Comparison of ENCODE assay signal across 8 mouse cellular contexts in the genomic region with DNA sequence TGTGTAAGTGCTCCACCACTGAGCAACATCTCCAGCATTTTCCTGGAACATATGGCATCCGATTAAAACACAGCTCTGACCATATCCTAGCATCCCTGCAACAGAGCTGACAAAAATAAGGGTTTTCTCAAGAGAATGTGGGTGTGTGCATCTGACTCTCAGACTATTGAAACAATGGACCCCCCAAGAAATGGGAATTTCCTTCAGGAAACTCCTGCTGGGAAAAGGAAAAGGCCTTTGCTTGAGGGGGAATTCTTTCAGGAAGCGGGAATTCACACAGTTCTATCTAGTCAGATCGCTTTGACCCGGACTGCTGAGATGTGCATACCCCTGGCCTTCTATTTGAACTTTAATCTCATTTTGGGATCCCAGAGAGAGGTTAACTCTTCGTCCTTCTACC. TPM values are rescaled to one million over a fixed set of nuclear protein-coding genes. Genes with fewer than 3 reads are reported as not detected.
DNase-seq lines count a peak whose midpoint lies in the region; ATAC-seq and TF ChIP-seq lines count a peak whose summit lies in the region.

No protein-coding gene starts in this region.

- H3K79me2 ChIP-seq in myocyte (ENCODE audit: control insufficient read depth, insufficient read depth), result peaks cover 29% of the 10 kb centered on the region

- peak overlapping the region; percentile 86 for H3K4me3 ChIP-seq in kidney, embryonic 16.5 days (ENCODE audit: low read length)
- H3K4me3 ChIP-seq in embryonic facial prominence, embryonic 12.5 days, result peak overlapping the region; percentile 83; the same call in 1 of the 2 replicates
- H3K4me3 ChIP-seq in intestine, embryonic 14.5 days (ENCODE audit: low read depth, low read length), result no peak overlapping the region
- peak overlapping the region; percentile 44 for H3K4me3 ChIP-seq in myocyte

- no peak for ATAC-seq in kidney, embryonic 16.5 days (ENCODE audit: low FRiP score, low TSS enrichment)
- no peak for ATAC-seq in embryonic facial prominence, embryonic 12.5 days (ENCODE audit: insufficient number of reproducible peaks, insufficient read depth, low FRiP score, low TSS enrichment)
- no peak for ATAC-seq in intestine, embryonic 14.5 days (replicated peaks; ENCODE audit: low FRiP score, low TSS enrichment, low read depth)
- no peak for ATAC-seq in activated CD4-positive, CD25-positive, alpha-beta regulatory T cell, adult 4 months

- H3K9ac ChIP-seq in kidney, embryonic 16.5 days (replicated peaks; ENCODE audit: low read length), result no peak overlapping the region
- no peak overlapping the region for H3K9ac ChIP-seq in embryonic facial prominence, embryonic 12.5 days
- no peak overlapping the region for H3K9ac ChIP-seq in intestine, embryonic 14.5 days (ENCODE audit: low read length)

- peak overlapping the region; percentile 83 for H3K4me2 ChIP-seq in kidney, embryonic 16.5 days (replicated peaks; ENCODE audit: low read depth, low read length)
- H3K4me2 ChIP-seq in embryonic facial prominence, embryonic 12.5 days (replicated peaks), result peak overlapping the region; percentile 72
- peak overlapping the region; percentile 77 for H3K4me2 ChIP-seq in intestine, embryonic 14.5 days (ENCODE audit: low read length)
- peak overlapping the region; percentile 75 for H3K4me2 ChIP-seq in myocyte (ENCODE audit: low read depth)

- H3K36me3 ChIP-seq in kidney, embryonic 16.5 days (ENCODE audit: insufficient read depth, low read length), result no peaks in the 10 kb centered on the region
- no peaks in the 10 kb centered on the region for H3K36me3 ChIP-seq in embryonic facial prominence, embryonic 12.5 days
- no peaks in the 10 kb centered on the region for H3K36me3 ChIP-seq in intestine, embryonic 14.5 days (ENCODE audit: control insufficient read depth, insufficient read depth, low read length)
- no peaks in the 10 kb centered on the region for H3K36me3 ChIP-seq in myocyte (ENCODE audit: control insufficient read depth, insufficient read depth)

- peak overlapping the region; percentile 96; the same call in 1 of the 2 replicates for H3K27ac ChIP-seq in kidney, embryonic 16.5 days (ENCODE audit: low read length)
- no peak overlapping the region for H3K27ac ChIP-seq in embryonic facial prominence, embryonic 12.5 days
- no peak overlapping the region for H3K27ac ChIP-seq in intestine, embryonic 14.5 days (ENCODE audit: low read depth)

- no peak for TF ChIP-seq POLR2A in myocyte (IDR thresholded peaks at IDR 0.05; ENCODE audit: insufficient read length, low read depth)

- DNase-seq in kidney, postnatal 4 days, result no peak
- DNase-seq in intestine, embryonic 14.5 days (ENCODE audit: low spot score), result no peak
- DNase-seq in ovary, postnatal 36 days (ENCODE audit: low spot score), result no peak
- no peak for DNase-seq in adrenal gland, postnatal 4 days (ENCODE audit: low spot score in 2 of 2)

- H3K9me3 ChIP-seq in kidney, embryonic 16.5 days (ENCODE audit: low read length), result no peaks in the 10 kb centered on the region
- no peaks in the 10 kb centered on the region for H3K9me3 ChIP-seq in embryonic facial prominence, embryonic 12.5 days
- H3K9me3 ChIP-seq in intestine, embryonic 14.5 days (ENCODE audit: control insufficient read depth, low read length), result no peaks in the 10 kb centered on the region

- H3K27me3 ChIP-seq in kidney, embryonic 16.5 days (ENCODE audit: insufficient read depth, low read length), result no peaks in the 10 kb centered on the region
- H3K27me3 ChIP-seq in embryonic facial prominence, embryonic 12.5 days, result no peaks in the 10 kb centered on the region
- no peaks in the 10 kb centered on the region for H3K27me3 ChIP-seq in intestine, embryonic 14.5 days (replicated peaks; ENCODE audit: control insufficient read depth, insufficient read depth, low read length)
- no peaks in the 10 kb centered on the region for H3K27me3 ChIP-seq in myocyte (ENCODE audit: control insufficient read depth, insufficient read depth, insufficient read length)

- 17% methylated on average over 5 of the region's 5 CpGs for WGBS in kidney, embryonic 16.5 days
- 12% methylated on average over 5 of the region's 5 CpGs for WGBS in embryonic facial prominence, embryonic 12.5 days
- WGBS in intestine, embryonic 14.5 days, result 25% methylated on average over 5 of the region's 5 CpGs

- H3K4me1 ChIP-seq in kidney, embryonic 16.5 days (ENCODE audit: insufficient read depth, low read length), result peaks cover 33% of the 10 kb centered on the region
- H3K4me1 ChIP-seq in embryonic facial prominence, embryonic 12.5 days, result peaks cover 12% of the 10 kb centered on the region
- H3K4me1 ChIP-seq in intestine, embryonic 14.5 days (replicated peaks; ENCODE audit: control insufficient read depth, insufficient read depth, low read length), result peaks cover 11% of the 10 kb centered on the region; the same call in 1 of the 2 replicates

- H3ac ChIP-seq in myocyte (ENCODE audit: control insufficient read depth, insufficient read length), result no peak overlapping the region

TF ChIP-seq in myocyte, 11 proteins besides CTCF, POLR2A, EP300 and RAD21:
- TF ChIP-seq REST (IDR thresholded peaks at IDR 0.05; ENCODE audit: insufficient read depth, insufficient read length) (no peak), MYOG (IDR thresholded peaks at IDR 0.05; ENCODE audit: control insufficient read depth in 1 of 3, insufficient read depth in 1 of 3, insufficient read length in 2 of 3, low read depth in 2 of 3) (no peak), CEBPB (IDR thresholded peaks at IDR 0.05; ENCODE audit: insufficient read depth, poor library complexity, severe bottlenecking) (no peak), POLR2AphosphoS2 (IDR thresholded peaks at IDR 0.05; ENCODE audit: insufficient read length, low read depth) (no peak), TCF12 (IDR thresholded peaks at IDR 0.05; ENCODE audit: insufficient read depth, poor library complexity, severe bottlenecking) (no peak), TCF3 (IDR thresholded peaks at IDR 0.05; ENCODE audit: insufficient read length, low read depth) (no peak), USF1 (IDR thresholded peaks at IDR 0.05; ENCODE audit: low read depth) (no peak), E2F4 (IDR thresholded peaks at IDR 0.05; ENCODE audit: insufficient read depth) (no peak), SRF (IDR thresholded peaks at IDR 0.05; ENCODE audit: control insufficient read depth, insufficient read length, low read depth) (no peak), MYOD1 (IDR thresholded peaks at IDR 0.05; ENCODE audit: control insufficient read depth in 1 of 3, insufficient read length in 2 of 3, low read depth in 2 of 3) (no peak), MAX (IDR thresholded peaks at IDR 0.05; ENCODE audit: low read depth) (no peak)

RNA-seq across cellular contexts. Expression of gene Noct, which starts 0.7 kb away (rescaled TPM):
- polyA plus RNA-seq in kidney, embryonic 16.5 days (2015; fragmentation: Nextera tagmentation; extraction: Ambion mirVana), result 7.2 and 7.9 TPM in 2 replicates
- 14.4 and 14.6 TPM in 2 replicates for polyA plus RNA-seq in embryonic facial prominence, embryonic 12.5 days (2016; fragmentation: Nextera tagmentation; extraction: Ambion mirVana)
- 7.0 and 7.7 TPM in 2 replicates for polyA plus RNA-seq in intestine, embryonic 14.5 days (2014; fragmentation: Nextera tagmentation; extraction: Ambion mirVana)
- 7.2 TPM for polyA plus RNA-seq in myocyte (2012; fragmentation: generic; extraction: Trizol)
- total RNA-seq in adrenal gland, postnatal 4 days (2021), result 10 to 100 TPM; 15.1 to 17.9 TPM
- polyA plus RNA-seq in activated CD4-positive, CD25-positive, alpha-beta regulatory T cell, adult 4 months (2017; shearing (Covaris generic)), result 1 to 10 TPM; 2.2 to 5.3 TPM
